Mouse (Mus musculus): ENCODE measurements around the gene Dhx58. TPM values are rescaled to one million over a fixed set of nuclear protein-coding genes. Genes with fewer than 3 reads are reported as not detected.

The Dhx58 gene
- total RNA-seq, 2 experiments from 2014 or later: 6.0 to 9.4 TPM

DNA sequence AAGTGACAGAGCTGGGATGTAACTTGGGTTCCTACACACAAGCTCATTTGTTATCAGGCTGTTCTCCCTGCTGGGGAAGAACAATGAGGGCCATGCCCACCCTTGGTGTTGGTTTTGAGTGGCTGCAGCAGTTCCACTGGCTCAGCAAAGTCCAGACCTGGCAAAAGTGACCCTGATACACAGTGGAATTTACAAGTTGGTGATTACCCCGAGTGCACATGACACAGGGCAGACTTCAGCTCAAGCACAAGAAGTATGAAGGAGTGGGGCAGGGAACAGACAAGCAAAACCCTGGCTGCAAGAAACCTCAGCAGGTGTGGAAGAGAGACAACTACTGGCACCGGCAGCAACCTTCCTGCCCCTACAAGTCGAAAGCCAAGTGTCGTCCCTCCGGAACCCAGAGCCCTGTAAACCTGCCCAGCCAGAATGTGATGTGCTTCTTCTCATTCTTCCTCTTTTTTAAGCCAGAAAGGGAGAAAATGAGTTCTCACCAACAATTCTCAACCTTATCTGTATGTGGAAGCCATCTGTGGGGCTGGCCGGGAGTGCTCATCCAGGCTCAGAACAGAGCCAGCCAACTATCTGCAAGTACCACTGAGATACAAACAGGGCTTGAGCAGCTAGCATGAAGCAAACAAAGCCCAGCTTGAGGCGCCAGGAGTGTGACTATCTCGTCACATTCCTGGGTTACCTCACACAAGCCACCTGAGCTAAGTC lies 17.9 kb upstream of the Dhx58 start:
- no peak for DNase-seq

DNA sequence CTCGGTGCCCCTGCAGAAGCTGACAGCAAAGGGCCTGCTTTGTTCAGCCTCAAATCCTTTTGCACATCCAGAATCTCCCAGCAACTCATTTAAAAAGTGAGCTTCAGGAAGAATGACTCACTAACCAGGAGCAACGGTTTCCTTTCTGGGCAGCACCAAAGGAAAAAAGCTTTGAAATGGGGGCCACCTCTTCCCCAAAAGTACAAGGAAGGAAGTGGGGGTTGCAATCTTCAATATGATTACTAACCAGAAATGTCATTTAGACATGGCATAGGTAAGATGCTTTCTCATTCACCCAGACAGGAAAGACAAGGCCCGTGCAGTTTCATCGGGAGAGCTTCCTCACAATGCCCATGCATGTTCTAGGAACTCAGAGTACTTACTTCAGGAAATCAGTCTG lies 17.2 kb upstream of the Dhx58 start:
- no peak for DNase-seq

DNA sequence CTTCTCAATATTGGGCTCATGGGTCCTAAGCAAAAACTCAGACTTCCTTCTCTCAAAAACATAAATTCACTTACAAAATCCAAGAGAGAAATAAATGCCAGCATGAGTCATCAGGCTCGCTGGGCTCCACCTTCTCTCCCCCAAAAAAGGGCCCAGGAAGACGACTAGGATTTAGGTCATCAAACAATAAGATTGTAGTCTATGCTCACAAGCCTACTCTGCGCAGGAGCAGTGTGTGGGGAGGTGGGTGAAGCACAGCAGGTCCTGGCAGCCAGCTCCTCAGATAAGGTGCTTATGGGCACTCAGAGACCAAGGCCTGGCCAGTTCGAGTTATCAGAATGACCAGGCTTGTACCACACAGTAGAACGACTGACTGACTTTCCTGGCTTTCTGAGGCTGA lies 16.3 kb upstream of the Dhx58 start:
- DNase-seq: no peak

DNA sequence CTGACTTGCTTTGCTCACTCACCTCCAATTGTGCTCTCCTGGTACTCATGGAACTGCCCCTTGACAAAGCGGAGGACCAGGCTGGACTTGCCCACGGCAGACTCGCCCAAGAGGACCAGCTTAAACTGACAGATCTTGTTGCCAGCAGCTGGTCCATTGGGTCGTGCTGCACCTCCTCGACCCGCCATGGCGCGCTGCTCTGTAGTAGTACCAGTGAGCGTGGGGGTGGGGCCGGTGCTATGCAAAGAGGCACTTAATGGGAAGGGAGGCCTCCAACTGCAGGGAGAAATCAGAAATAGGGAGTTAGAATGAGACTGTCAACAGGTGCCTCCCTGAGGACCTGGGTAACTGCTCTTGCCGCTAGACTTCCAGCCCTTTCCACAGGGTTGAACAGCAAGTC lies 15.8 kb upstream of the Dhx58 start:
- DNase-seq: no peak

DNA sequence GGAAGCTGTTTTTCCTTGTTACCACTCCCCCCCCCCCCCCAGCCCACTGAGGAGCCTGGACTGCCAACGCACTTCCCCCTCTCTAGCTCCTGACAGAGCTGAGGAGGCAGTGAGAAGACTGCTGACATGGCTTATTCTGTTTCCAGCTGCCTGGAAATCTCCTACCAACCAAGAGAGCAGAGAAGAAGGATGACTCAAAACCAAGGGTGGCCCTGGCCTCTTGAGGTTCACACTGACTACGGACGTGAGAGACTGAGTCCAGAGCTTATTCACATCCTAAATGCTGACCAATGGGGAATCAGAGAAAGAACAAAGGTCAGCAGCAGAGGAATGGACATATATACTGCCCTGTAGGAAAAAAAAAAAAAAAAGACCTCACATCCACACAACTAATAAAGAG lies 15.2 kb upstream of the Dhx58 start:
- no peak for DNase-seq

DNA sequence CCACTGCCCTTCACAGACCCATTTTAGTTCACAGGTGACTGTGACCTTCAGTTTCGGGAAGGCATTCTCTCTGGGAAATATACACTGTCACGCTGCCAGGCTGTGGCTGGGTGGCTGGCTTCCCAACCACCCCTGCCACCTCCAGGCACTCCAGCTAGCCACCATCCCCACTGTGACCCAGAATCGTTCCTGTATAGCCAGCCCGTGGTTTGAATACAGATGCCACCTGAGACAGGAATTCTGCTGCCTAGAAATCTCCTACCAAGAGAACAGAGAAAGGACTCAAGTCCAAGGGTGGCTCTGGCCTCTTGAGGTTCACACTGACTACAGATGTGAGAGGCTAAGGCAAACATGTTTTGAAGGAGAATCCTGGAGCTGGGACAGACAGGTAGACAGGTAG lies 14.8 kb upstream of the Dhx58 start:
- DNase-seq: no peak

DNA sequence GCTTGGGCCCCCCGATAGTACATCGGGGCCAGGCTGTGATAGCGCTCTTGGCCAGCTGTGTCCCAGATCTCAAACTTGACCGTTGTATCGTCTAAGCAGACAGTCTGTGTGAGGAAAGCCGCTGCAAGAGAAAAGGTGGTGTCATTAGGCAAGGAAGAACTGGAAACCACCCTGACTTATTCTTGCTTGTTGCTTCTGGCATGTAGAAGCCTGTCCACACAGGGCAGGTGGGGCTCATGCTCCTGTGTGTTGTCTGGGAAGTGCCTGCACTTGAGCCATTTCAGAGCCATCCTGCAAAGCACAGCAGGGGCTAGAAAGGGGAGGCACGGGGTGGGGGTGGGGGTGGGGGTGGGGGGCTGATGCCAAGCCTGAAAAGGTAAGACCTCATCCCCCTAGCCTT lies 14.4 kb upstream of the Dhx58 start:
- no peak for DNase-seq

DNA sequence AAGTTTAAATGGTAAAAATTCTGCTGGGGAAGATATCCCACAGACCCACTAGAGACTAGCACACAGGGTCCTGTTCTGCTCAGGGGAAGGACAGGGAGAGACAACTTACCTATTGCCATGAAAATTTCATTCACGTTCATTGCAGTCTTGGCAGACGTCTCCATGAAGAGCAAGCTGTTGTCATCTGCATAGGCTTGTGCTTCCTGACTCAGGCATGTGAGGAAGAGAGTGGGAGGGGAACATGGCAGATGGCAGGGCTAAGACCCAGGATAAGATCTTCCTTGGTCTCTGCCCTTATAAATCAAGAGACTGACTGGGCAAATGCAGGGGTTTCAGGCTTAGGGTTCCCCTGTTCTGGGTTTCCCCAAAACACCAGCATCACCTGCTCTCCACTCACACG lies 12.6 kb upstream of the Dhx58 start:
- DNase-seq: no peak

DNA sequence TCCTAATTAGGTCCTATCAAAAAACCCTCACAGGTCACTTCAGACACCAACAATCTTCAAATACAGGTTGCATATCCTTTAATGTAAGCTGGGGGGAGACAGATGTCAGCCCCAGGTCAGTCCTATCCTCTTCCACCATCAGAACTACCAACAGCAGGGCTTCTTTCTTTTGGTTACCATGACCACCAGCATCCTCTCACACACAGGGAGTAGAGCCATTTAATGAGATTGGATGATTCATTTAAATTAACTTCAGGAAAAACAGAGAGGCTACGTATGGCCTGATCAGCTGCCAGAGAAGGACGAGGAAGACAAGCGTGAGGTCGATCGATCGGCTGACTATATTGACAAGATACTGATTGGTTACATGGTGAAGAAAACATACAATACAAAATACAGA lies 10.9 kb upstream of the Dhx58 start:
- DNase-seq: no peak

DNA sequence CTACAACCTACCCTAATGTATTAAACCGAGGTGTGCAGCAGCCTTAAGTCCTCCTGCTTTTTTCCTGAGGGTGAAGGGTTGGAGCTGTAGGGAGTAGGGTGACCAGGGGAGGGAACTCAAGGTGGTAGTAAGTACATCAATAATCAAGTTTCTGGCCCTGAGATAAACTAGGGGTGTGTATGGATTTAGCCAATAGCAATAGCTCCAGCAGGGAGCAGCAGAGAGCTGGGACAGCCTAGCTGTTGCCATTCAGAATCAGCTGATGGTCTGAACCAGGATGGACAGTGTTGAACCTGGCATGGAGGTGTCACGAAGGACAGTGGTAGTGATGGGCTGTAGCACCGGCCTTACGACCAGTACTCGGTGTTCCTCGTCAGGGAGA lies 10.5 kb upstream of the Dhx58 start:
- DNase-seq: peak; percentile 90

DNA sequence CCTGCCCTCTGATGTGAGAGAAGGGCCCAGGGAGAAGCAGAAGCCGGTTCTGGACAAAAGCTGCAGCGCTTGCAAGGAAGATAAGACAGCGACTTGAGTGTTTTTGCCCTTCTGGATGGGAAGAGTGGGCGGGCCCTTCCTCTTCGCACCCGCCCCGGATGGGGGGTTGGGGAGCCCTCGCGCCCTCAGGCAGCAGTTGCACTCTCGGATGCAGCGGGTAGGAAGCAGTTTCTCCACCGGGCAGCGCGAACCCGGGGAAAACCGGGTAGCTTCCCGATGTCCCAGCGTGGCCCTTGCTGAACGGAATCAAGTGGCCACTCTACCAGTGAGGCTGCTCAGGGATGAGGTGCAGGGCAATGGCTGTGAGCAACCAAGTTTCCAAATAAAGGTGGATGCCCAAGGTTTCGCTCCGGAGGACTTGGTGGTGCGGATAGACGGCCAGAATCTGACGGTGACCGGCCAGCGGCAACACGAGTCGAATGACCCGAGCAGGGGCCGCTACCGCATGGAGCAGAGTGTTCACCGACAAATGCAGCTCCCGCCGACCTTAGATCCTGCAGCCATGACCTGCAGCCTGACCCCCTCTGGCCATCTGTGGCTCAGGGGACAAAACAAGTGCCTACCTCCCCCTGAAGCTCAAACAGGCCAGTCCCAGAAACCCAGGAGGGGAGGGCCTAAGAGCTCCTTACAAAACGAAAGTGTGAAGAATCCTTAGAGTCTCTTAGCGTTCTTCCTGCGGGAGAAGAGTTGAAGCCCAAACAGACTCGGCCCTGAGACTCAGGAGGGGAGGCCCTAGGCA lies 9.9 kb upstream of the Dhx58 start, which contains the start of gene Hspb9:
Gene Hspb9, plus strand, starts transcription at position 116 of the 799 bp plus-strand sequence.
- DNase-seq: peak; percentile 83

DNA sequence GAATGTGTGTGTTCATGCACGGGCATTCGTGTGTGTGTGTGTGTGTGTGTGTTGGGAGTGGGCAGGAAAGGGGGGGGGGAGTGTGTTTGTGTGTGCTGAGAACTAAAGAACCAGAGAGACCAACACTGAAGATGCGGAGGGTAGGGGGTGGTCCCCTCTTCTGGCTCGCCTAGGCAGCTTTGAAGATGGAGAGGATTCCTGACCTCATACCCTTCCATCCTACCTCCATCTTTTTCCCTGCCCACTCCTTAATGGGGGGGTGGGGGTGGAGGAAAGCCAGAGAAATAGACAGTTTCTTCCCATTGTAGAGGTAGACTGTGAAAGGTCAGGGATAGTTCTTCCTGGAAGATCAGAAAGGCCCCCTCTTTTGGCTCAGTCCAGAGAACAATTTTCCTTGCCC lies 9.1 kb upstream of the Dhx58 start:
- DNase-seq: no peak

DNA sequence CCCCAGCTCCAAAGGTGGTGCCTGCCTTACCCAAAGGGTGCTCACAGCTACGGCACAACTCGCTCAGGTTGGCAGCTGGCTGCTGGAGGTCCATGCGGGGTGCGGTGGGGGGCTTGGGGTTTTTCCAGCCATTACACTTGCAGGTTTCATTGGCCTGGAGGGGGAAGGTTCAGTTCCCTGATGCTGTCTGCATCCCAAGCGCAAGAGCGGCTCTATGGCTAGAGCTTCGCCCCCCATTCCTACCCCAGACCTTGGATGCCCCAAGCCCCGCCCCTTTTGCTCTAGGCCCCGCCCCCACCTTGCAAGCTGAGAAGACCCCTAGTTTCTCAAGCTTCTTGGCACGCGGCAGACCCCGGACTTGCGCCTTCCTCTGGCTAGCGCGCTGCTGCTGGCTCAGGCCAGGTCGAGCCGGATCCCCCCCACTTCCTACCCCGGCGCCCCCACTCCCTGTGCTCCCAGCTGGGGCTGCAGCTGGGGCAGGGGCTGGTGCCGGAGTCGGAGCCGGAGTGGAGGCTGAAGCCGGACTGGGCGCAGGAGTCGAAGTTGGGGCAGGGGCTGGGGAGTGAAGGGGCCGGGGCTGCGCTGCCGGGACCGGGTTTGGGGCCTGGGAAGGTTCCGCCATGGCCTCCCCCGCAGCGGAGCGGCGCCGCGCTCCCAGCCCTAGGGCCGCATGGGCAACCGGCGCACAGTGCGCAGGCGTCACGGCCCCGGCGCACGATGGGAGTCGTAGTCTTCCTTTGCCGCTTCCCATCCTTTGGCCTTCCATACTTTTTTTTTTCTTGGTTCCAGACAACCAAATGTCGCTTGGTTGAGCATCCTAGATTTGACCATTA lies 7.9 kb upstream of the Dhx58 start, which contains the start of gene Kat2a:
Gene Kat2a, minus strand, starts transcription at position 683 of the 833 bp plus-strand sequence.
- DNase-seq: peak; percentile 92

DNA sequence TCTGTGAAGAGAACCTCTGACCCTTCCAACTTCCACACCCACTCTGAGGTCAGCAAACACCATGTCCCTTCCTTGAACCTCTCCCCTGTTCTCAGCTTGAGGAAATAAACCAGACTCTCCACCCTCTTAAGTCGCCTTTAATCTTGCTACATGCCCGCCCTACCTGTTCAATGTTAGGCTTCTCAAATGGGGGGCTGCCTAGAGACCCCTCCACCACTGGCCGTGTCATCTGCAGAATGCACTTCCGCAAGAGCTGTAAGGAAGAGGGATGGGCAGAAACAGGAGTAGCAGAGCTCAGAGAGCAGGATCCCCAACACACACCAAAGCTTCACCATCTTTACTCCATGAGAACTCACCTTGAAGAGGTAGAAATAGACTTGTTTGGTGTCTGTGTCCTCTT lies 6.9 kb upstream of the Dhx58 start:
- no peak for DNase-seq

DNA sequence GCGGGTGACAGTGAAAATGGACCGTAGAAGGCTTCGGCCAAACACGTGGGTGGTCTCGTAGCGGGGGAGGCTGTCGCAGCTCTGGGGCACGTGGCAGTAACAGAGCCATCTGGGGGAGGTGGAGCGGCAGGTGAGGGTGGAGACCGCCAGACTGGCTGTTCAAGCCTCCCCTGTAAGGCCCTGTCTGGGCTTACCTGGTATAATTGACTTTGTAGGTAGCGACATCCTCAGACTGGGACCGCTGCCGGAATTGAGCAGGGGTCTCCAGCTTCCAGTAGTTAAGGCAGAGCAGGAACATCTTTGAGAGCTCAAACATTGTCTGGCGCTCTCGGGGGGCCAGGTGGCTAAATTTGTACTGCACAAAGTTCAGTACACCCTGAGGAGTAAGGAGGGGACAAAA lies 6.5 kb upstream of the Dhx58 start:
- DNase-seq: no peak

DNA sequence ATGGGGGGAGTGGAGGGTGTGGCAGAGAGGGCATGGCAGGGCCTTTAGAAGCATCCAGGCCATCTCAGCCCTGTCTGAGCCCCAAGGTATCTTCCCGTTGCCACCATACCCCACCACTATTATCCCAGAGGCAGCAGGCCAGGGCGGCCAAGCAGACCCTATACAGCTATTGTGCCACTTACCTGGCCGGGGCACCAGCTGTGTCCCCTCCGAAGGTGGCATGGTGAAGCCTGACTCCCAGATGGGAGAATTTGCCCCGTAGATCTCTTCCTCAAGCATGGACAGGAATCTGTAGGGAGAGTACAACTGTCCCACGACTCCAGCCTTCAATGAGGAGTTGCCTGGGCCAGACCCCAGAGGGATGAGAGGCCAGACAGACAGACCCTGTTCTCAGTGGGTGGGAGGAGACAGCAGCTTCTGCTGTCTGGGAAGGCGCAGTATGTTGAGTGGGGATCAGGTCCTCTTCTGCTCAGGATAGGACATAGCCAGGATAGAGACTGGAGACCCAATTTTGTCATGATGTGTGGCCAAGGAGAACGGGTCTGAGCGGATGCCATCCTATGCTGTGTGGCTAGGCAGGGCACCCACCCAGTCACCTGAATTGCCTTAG lies 5.2 kb upstream of the Dhx58 start:
- DNase-seq: no peak

DNA sequence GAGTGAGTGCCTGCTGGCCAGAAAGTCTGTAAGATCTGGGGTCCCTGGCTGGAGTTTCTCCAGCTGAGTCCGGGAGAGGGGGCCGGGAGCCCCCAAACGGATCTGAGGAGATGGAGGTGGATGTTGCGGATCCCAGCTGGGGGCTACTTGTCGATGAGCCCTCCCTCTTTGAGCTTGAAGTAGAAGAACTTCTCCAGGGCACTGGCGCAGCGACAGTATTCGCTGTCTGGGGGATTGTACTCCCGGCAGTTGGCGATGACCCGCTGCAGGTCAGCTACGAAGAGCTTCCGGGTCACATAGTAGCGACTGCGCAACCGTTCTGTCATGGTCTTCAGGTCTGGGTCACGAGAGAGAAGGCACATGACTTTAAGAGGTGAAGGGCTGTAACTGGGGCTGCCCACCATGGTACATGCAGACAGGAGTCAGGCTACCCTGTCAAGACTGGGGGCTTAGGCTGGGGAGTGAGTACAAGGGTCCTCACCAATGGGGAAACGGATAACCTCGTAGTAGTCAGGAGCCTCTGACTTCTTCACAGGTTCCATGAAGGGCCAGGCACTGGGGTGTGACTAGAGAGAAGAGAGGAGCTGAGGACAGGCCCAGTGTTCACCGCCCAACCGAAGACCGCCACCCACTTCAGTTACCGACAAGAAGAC lies 1.1 kb upstream of the Dhx58 start:
- DNase-seq: no peak

DNA sequence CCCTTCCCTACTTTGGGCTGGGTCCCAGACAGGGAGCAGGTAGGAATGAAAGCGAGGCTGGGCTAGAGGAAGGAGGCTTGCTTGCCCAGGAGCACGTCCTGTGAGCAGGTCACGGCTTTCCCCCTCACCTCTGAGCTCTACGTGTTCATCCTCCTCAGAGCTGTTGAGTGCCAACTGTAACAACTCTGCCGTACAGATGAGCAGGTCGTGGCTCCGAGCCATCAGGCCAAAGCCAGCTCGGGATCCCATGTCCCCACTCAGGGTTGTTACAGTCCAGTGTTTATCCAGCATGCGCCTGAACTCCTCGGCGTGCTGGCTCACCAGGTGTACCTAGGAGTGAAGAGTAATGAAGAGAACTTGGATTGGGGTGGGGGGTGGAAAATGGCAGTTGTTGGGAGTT lies 705 bp downstream of the Dhx58 start:
- no peak for DNase-seq

DNA sequence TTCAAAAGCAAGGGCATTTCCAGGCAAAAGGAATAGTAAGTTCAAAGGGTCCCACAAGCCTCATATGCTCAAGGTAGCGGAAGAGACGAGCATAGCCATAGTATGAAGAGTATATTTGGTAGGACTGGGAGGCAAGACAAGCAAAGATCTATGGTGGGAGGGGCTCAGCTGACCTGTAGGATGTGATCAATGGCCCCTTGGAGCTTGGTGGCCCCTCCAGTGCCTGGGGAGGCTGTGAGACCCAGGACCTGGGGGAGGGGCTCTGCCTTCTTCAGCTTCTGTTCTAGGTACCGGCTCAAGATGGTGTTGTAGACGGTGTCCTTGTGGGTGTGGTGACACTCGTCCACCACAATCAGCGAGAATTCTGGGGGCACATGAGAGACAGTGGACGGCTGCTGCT lies 1.2 kb downstream of the Dhx58 start:
- no peak for DNase-seq

DNA sequence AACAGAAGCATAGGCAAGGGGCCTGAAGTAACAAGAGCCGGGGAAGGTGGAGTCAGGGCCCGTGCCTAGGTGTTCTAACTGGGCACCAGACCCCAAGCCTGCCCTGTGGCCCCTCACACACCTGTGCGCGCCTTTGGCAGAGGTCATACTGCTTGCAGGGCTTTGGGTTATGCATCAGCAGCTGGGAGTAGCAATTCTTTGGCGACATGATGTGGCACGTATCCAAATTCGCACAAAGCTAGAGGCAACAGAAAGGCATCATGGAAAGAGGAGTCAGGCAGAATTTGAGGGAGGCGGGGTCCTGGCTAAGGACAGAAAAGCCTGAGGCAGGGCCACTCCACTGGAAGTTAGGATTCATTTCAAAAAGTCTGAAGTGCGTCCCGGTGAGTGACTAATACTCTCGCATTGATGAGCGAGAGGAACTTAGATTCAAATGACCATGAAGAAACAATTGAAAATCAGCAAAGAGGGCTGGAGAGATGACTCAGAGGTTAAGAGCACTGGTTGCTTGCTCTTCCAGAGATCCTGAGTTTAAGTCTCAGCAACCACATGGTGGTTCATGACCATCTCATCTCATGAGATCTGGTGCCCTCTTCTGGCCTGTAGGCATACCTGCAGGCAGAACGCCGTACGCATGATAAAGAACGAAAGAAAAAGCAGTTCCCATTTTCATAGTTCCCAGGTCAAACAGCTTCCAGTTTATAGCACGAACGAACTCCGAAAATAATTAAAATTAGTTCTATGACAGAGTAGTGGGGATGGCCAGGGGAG lies 1.8 kb downstream of the Dhx58 start:
- peak; percentile 75 for DNase-seq

DNA sequence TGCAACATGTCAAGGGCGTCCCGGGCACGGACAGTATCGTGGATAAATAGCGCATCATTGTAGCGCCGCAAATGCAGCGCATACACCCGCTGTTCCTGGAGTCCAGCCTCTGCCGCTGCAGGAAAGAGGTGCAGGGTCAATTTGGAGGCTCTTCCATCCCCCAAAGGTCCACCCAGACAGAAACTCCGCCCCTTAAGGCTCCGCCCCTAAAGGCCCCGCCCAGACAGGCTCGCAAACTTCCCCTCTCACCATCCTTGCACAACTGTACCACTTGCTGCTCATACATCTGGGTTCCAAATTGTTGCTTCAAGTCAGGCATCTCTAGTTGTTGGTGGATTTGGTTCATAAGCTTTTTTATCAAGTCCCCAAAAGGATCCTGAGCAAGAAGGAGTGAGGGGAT lies 2.8 kb downstream of the Dhx58 start:
- peak; percentile 87 for DNase-seq
